Mouse (Mus musculus): ENCODE measurements around the gene Zfyve28.

DNA sequence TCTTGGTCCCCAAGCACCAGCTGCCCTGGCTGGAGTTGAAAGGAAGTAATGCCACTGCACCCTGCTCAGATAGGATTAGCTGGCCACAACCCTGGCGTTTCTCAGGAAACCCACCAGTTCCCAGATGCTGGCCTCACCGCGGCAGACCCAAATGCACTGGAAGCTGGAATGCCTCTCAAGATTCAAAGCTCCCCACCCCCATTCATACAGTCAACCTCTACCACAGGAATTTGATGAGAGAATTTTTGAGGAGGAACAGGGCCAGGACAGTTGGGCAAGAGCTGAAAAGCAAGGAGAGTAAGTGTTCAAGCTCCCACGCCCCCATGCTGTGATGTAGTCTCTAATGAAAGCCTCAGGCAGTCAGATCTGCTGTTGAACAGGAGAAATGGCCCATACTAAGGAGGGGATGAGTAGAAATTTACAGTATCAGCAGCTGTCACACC lies 38.0 kb upstream of the Zfyve28 start:
- TF ChIP-seq CTCF (IDR thresholded peaks at IDR 0.05; ENCODE audit: borderline replicate concordance, extremely low read depth, insufficient read depth, insufficient read length), result no peak
- TF ChIP-seq POLR2A (IDR thresholded peaks at IDR 0.05; ENCODE audit: borderline replicate concordance, extremely low read depth, insufficient read depth, insufficient read length, poor library complexity, severe bottlenecking), result no peak
